Mouse (Mus musculus) hindbrain, embryonic 10.5 days (tissue): ENCODE measurements around the gene Mpv17l. TPM values are rescaled to one million over a fixed set of nuclear protein-coding genes. Genes with fewer than 3 reads are reported as not detected.
"Not testable (repeated sequence)": the region's sequence is repeated elsewhere in the genome, so short reads cannot be mapped to it uniquely, and the experiment has no call there.

ENCODE experiments used
- DNase-seq: peaks from one replicate; pipeline ENCODE4 v3.0.0-alpha.2; 2017; ENCODE audit warnings: low spot score
- H3K27ac ChIP-seq: fragments of 300-500 bp; sonication (generic); 2 replicates; pipeline ENCODE4 v1.5.1; 2016; ENCODE audit warnings: mild to moderate bottlenecking, moderate library complexity
- H3K27me3 ChIP-seq: fragments of 300-500 bp; sonication (generic); 2 replicates; pipeline ENCODE4 v1.6.1; 2016; ENCODE audit warnings: mild to moderate bottlenecking; ENCODE audit not compliant: poor library complexity, insufficient read depth, severe bottlenecking
- H3K36me3 ChIP-seq: fragments of 300-500 bp; sonication (generic); 2 replicates; pipeline ENCODE4 v1.6.1; 2016; ENCODE audit warnings: mild to moderate bottlenecking, moderate library complexity
- H3K4me1 ChIP-seq: fragments of 300-500 bp; sonication (generic); replicated peaks from 2 replicates; pipeline ENCODE4 v1.6.1; 2016; ENCODE audit warnings: mild to moderate bottlenecking
- H3K4me3 ChIP-seq: fragments of 300-500 bp; sonication (generic); 2 replicates; pipeline ENCODE4 v1.5.1; 2016; ENCODE audit warnings: mild to moderate bottlenecking, moderate library complexity
- H3K9me3 ChIP-seq: fragments of 300-500 bp; sonication (generic); 2 replicates; pipeline ENCODE4 v1.6.1; 2016; ENCODE audit warnings: mild to moderate bottlenecking, moderate library complexity
- WGBS: fragments of 180-500 bp; shearing (Covaris S2); methylation state at CpG from one replicate; pipeline ENCODE4 v1.1.7; 2016; 5-methylcytosine and 5-hydroxymethylcytosine counted together
- polyA plus RNA-seq: library from polyadenylated mRNA; unstranded; fragments of >200 nt; fragmentation: Nextera tagmentation; extraction: Ambion mirVana; gene quantifications from 2 replicates; pipeline ENCODE4 v1.2.1, GENCODE M21; 2016

Gene Mpv17l
- 3.3 and 4.6 TPM in 2 replicates for polyA plus RNA-seq

- peaks cover 17% of the 10 kb centered on the region for H3K4me1 ChIP-seq
- no peaks in the 10 kb centered on the region for H3K9me3 ChIP-seq
- no peaks in the 10 kb centered on the region for H3K36me3 ChIP-seq
- H3K27me3 ChIP-seq = no peaks in the 10 kb centered on the region
- under 1% methylated on average over 57 of the region's 57 CpGs for WGBS
- DNase-seq = peak; percentile 98
- peak within 1 kb of the TSS; percentile 90 for H3K27ac ChIP-seq
- H3K4me3 ChIP-seq = peak within 1 kb of the TSS; percentile 88
Measured at GRCm38 (mm10) chr16:13902888-13903483, at the start of gene Mpv17l, which contains the start of gene Pdxdc1. Gene Mpv17l (plus strand): TSS chr16:13903161. Gene Pdxdc1 (minus strand): TSS chr16:13903131.

DNA sequence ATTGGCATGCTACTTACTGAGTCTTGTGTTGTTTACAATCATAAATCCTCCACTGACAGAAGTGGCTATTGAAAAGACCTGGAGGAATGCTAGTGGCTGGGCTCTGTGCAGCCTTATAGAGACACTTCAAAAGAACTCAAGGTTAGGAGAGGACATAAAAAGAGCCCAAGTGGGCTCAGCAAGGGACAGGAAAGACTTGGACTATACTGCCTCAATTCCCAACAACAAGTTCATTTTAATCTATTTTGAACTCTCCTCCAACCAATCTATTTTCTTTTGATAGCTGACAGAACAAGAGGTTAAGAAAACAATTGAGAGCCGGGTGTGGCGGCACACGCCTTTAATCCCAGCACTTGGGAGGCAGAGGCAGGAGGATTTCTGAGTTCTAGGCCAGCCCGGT is 49.1 kb upstream of the Mpv17l start:
- Histone ChIP-seq H3K36me3 (peaks cover 40% of the 10 kb centered on the region), H3K27ac (no peak overlapping the region), H3K4me3 (no peak overlapping the region), H3K4me1 (no peaks in the 10 kb centered on the region), H3K27me3 (no peaks in the 10 kb centered on the region), H3K9me3 (no peaks in the 10 kb centered on the region)
- DNase-seq = no peak
- WGBS = 94% methylated on average over 4 of the region's 4 CpGs

GRCm38 (mm10) chr16:13866076-13866475 is 36.9 kb upstream of the Mpv17l start:
- WGBS = 83% methylated on average over 4 of the region's 4 CpGs
- peaks cover 36% of the 10 kb centered on the region for H3K36me3 ChIP-seq
- no peaks in the 10 kb centered on the region for H3K27me3 ChIP-seq
- peaks cover 11% of the 10 kb centered on the region for H3K4me1 ChIP-seq
- H3K27ac ChIP-seq = no peak overlapping the region
- H3K4me3 ChIP-seq = no peak overlapping the region
- H3K9me3 ChIP-seq = no peaks in the 10 kb centered on the region
- no peak for DNase-seq

GRCm38 (mm10) chr16:13866616-13867015 is 36.3 kb upstream of the Mpv17l start:
- 93% methylated on average over 5 of the region's 5 CpGs for WGBS
- DNase-seq = no peak
- H3K4me3 ChIP-seq = no peak overlapping the region
- peaks cover 11% of the 10 kb centered on the region for H3K4me1 ChIP-seq
- H3K9me3 ChIP-seq = no peaks in the 10 kb centered on the region
- no peak overlapping the region for H3K27ac ChIP-seq
- H3K27me3 ChIP-seq = no peaks in the 10 kb centered on the region
- peaks cover 34% of the 10 kb centered on the region for H3K36me3 ChIP-seq

GRCm38 (mm10) chr16:13867406-13867805 is 35.6 kb upstream of the Mpv17l start:
- H3K4me1 ChIP-seq = peaks cover 11% of the 10 kb centered on the region
- H3K36me3 ChIP-seq = peaks cover 41% of the 10 kb centered on the region
- not testable (repeated sequence) for H3K27me3 ChIP-seq, H3K9me3 ChIP-seq
- H3K4me3 ChIP-seq = peak overlapping the region; percentile 55; the same call in 1 of the 2 replicates
- peak; percentile 34 for DNase-seq
- 9% methylated on average over 5 of the region's 5 CpGs for WGBS
- H3K27ac ChIP-seq = peak overlapping the region; percentile 85; the same call in 1 of the 2 replicates

DNA sequence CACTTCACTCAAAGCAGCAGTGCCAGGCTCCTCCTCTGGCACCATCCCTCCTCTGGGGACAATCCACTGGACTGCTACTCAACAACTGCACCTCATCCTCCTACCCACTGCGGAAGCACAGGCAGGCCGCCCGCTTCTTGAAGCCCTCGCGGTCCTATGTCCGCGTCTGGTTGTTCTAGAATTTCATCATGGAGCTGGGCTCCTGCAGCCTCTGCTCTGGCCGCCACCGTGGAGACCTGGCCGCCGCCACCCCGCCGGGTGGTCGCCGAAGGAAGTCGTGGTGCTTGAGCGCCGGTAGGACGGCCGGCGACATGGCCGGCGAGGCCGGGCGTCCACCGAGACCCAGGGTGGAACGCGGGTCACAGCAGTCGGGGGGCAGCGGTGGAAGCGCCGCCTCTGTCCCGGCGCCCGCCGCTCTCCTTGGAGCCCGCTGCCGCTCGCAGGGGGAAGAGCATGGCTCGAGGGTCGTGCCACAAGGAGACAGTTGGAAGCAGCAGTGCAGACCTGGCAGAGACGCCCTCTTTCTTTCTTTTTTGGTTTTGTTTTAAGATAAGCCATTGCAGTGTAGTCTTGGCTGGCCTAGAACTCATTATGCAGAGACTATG is 34.9 kb upstream of the Mpv17l start:
- Histone ChIP-seq H3K27me3 (no peaks in the 10 kb centered on the region), H3K4me3 (peak overlapping the region; percentile 55), H3K4me1 (peaks cover 11% of the 10 kb centered on the region), H3K36me3 (peaks cover 35% of the 10 kb centered on the region), H3K9me3 (no peaks in the 10 kb centered on the region), H3K27ac (peak overlapping the region; percentile 85)
- peak; percentile 46 for DNase-seq
- WGBS = 4% methylated on average over 42 of the region's 42 CpGs

DNA sequence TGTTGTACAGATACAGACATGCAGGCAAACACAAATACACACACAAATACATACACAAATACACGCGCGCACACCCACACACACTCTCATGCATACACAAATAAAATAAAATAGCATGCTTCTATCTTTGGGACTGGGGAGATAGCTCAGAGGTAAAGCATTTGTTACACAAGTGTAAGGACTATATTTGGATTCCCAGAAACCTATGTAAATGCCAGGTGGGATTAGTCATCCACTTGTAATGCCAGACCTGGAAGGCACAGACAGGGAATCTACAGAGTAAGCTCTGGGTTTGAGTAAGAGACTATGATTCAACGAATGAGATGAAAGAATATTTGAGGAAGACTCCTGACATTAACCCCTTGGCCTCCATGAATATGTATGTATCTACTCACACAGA is 27.5 kb upstream of the Mpv17l start:
- DNase-seq = no peak
- no peaks in the 10 kb centered on the region for H3K27me3 ChIP-seq
- peaks cover 52% of the 10 kb centered on the region for H3K36me3 ChIP-seq
- H3K27ac ChIP-seq = no peak overlapping the region
- H3K4me3 ChIP-seq = no peak overlapping the region
- WGBS = 96% methylated on average over 4 of the region's 4 CpGs
- H3K9me3 ChIP-seq = no peaks in the 10 kb centered on the region
- no peaks in the 10 kb centered on the region for H3K4me1 ChIP-seq

- Histone ChIP-seq H3K9me3 (no peaks in the 10 kb centered on the region), H3K27me3 (no peaks in the 10 kb centered on the region)
- WGBS = 75% methylated on average over 3 of the region's 3 CpGs
Measured at GRCm38 (mm10) chr16:13883094-13883774, 19.7 kb upstream of the Mpv17l start.

DNA sequence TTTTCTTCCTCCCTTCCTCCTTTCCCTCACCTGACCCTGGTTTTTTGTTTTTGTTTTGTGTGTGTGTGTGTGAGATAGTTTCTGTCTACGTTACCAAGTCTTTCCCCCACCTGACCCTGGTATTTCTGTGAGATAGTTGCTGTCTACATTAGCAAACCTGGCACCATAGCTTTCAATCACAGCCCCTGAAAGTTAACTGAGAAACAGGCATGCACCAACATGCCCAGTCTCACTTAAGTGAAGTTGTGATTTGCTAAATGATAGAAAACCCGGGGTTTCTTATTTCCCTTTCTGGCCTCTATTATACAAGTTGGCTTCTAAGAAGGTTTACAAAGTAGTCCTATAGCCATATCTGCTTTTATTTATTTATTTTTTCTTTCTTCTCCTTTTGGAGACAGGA is 12.5 kb upstream of the Mpv17l start:
- Histone ChIP-seq H3K4me1 (no peaks in the 10 kb centered on the region), H3K27me3 (no peaks in the 10 kb centered on the region)
- WGBS = 82% methylated on average over 2 of the region's 2 CpGs

More at GRCm38 (mm10) chr16:13883094-13883774, 19.7 kb upstream of the Mpv17l start:
- no peak overlapping the region for H3K27ac ChIP-seq
- DNase-seq = no peak
- H3K36me3 ChIP-seq = peaks cover 8% of the 10 kb centered on the region; the same call in 1 of the 2 replicates
- no peak overlapping the region for H3K4me3 ChIP-seq
- H3K4me1 ChIP-seq = no peaks in the 10 kb centered on the region

GRCm38 (mm10) chr16:13892850-13893249 is 10.1 kb upstream of the Mpv17l start:
- DNase-seq = no peak
- H3K9me3 ChIP-seq = no peaks in the 10 kb centered on the region
- H3K27ac ChIP-seq = no peak overlapping the region
- H3K4me1 ChIP-seq = no peaks in the 10 kb centered on the region
- no peaks in the 10 kb centered on the region for H3K36me3 ChIP-seq
- H3K27me3 ChIP-seq = no peaks in the 10 kb centered on the region
- H3K4me3 ChIP-seq = no peak overlapping the region

More for the DNA sequence above, 12.5 kb upstream of the Mpv17l start:
- Histone ChIP-seq H3K9me3 (no peaks in the 10 kb centered on the region), H3K36me3 (no peaks in the 10 kb centered on the region), H3K27ac (no peak overlapping the region), H3K4me3 (no peak overlapping the region)
- no peak for DNase-seq

GRCm38 (mm10) chr16:13894097-13894496 is 8.9 kb upstream of the Mpv17l start:
- WGBS = 93% methylated on average over 2 of the region's 2 CpGs
- Histone ChIP-seq H3K4me1 (no peaks in the 10 kb centered on the region), H3K4me3 (no peak overlapping the region), H3K27me3 (no peaks in the 10 kb centered on the region), H3K9me3 (no peaks in the 10 kb centered on the region), H3K36me3 (no peaks in the 10 kb centered on the region), H3K27ac (no peak overlapping the region)
- no peak for DNase-seq

DNA sequence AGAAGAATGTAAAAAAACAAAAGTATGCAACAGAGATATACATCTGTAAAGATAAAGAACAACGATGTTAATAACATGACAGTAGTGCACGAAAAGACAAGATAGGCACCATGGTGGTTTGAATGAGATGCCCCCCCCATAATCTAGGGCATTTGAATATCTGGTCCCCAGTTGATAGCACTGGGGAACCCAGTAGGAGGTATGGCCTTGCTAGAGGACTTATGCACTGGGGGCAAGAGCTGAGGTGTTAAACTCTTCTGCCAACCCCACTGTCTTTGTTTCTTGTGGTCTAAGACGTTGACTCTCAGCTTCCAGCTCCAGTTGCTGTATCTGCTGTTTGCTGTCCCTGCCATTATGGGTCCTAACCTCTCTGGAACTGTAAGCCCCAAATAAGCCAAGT is 7.2 kb upstream of the Mpv17l start:
- WGBS = 90% methylated on average over 3 of the region's 3 CpGs
- no peak overlapping the region for H3K4me3 ChIP-seq
- H3K27me3 ChIP-seq = no peaks in the 10 kb centered on the region
- H3K9me3 ChIP-seq = no peaks in the 10 kb centered on the region
- DNase-seq = no peak
- no peak overlapping the region for H3K27ac ChIP-seq
- H3K36me3 ChIP-seq = no peaks in the 10 kb centered on the region
- H3K4me1 ChIP-seq = no peaks in the 10 kb centered on the region

GRCm38 (mm10) chr16:13896357-13896756 is 6.6 kb upstream of the Mpv17l start:
- Histone ChIP-seq H3K27me3 (no peaks in the 10 kb centered on the region), H3K4me1 (peaks cover 2% of the 10 kb centered on the region), H3K36me3 (no peaks in the 10 kb centered on the region), H3K9me3 (no peaks in the 10 kb centered on the region), H3K27ac (no peak overlapping the region), H3K4me3 (no peak overlapping the region)
- 84% methylated on average over 3 of the region's 3 CpGs for WGBS
- DNase-seq = no peak
